Mouse (Mus musculus): ENCODE measurements around the gene Gm11568. TPM values are rescaled to one million over a fixed set of nuclear protein-coding genes. Genes with fewer than 3 reads are reported as not detected.
"Not testable (repeated sequence)": the region's sequence is repeated elsewhere in the genome, so short reads cannot be mapped to it uniquely, and the experiment has no call there.

The Gm11568 gene
- not detected in 2 replicates for polyA plus RNA-seq (2011; ENCODE audit: insufficient read depth, insufficient read length, low read depth, missing spikeins)

GRCm38 (mm10) chr11:99857617-99858016 lies at the start of gene Gm11568:
Gene Gm11568, plus strand, starts transcription at chr11:99857917.
- no peak within 1 kb of the TSS for H3K4me3 ChIP-seq (ENCODE audit: low read depth, low read length)
- no peaks in the 10 kb centered on the region for H3K36me3 ChIP-seq (ENCODE audit: control insufficient read depth, insufficient read depth, low read length, poor library complexity, severe bottlenecking)
- TF ChIP-seq POLR2A (IDR thresholded peaks at IDR 0.05; ENCODE audit: insufficient read depth, low read length), result no peak
- no peak for TF ChIP-seq EP300 (IDR thresholded peaks at IDR 0.05; ENCODE audit: insufficient read depth, low read depth, low read length)
- TF ChIP-seq CTCF (IDR thresholded peaks at IDR 0.05; ENCODE audit: low read depth, low read length), result no peak
- H3K27ac ChIP-seq (ENCODE audit: insufficient read depth, low read length), result no peak within 1 kb of the TSS
- no peak within 1 kb of the TSS for H3K9ac ChIP-seq (ENCODE audit: low read depth, poor library complexity, severe bottlenecking)
- H3K27me3 ChIP-seq (ENCODE audit: control insufficient read depth, insufficient read depth, low read length, poor library complexity, severe bottlenecking), result no peaks in the 10 kb centered on the region
- no peaks in the 10 kb centered on the region for H3K9me3 ChIP-seq (replicated peaks; ENCODE audit: control insufficient read depth, insufficient read depth, low read length, poor library complexity, severe bottlenecking)
- H3K4me1 ChIP-seq (ENCODE audit: control insufficient read depth, insufficient read depth, low read length), result no peaks in the 10 kb centered on the region

GRCm38 (mm10) chr11:99809792-99810191 lies 47.9 kb upstream of the Gm11568 start, which contains the start of gene Krtap4-13:
Gene Krtap4-13, minus strand, starts transcription at chr11:99809892.
- H3K9ac ChIP-seq (ENCODE audit: low read depth, poor library complexity, severe bottlenecking); H3K27me3 ChIP-seq (ENCODE audit: control insufficient read depth, insufficient read depth, low read length, poor library complexity, severe bottlenecking); H3K9me3 ChIP-seq (replicated peaks; ENCODE audit: control insufficient read depth, insufficient read depth, low read length, poor library complexity, severe bottlenecking); H3K4me3 ChIP-seq (ENCODE audit: low read depth, low read length); H3K36me3 ChIP-seq (ENCODE audit: control insufficient read depth, insufficient read depth, low read length, poor library complexity, severe bottlenecking); H3K4me1 ChIP-seq (ENCODE audit: control insufficient read depth, insufficient read depth, low read length); H3K27ac ChIP-seq (ENCODE audit: insufficient read depth, low read length): not testable (repeated sequence)

DNA sequence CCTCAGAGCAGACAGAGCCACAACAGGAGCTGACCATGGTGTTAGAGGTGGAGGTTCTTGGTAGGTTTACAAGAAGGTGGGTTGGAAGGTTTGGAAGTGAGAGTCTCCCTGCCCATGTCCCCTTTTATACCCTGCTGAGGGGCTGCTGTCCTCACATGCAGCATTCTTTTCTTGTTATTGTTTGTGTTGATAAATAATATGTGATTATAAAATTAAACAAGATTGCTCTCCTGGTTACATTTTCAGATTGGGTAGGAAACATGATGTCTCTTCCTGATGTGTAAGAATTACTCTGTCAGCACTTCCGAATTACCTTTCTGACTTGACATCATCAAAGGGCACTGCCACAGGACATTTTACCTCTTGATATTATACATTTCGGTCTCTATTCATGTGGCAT lies 42.2 kb upstream of the Gm11568 start, which contains the start of gene Gm11564:
Gene Gm11564, minus strand, starts transcription at position 101 of the 400 bp plus-strand sequence.
- not testable (repeated sequence) for H3K9me3 ChIP-seq (replicated peaks; ENCODE audit: control insufficient read depth, insufficient read depth, low read length, poor library complexity, severe bottlenecking); H3K9ac ChIP-seq (ENCODE audit: low read depth, poor library complexity, severe bottlenecking); H3K36me3 ChIP-seq (ENCODE audit: control insufficient read depth, insufficient read depth, low read length, poor library complexity, severe bottlenecking); H3K4me3 ChIP-seq (ENCODE audit: low read depth, low read length); H3K27ac ChIP-seq (ENCODE audit: insufficient read depth, low read length); H3K4me1 ChIP-seq (ENCODE audit: control insufficient read depth, insufficient read depth, low read length); H3K27me3 ChIP-seq (ENCODE audit: control insufficient read depth, insufficient read depth, low read length, poor library complexity, severe bottlenecking)

- no peaks in the 10 kb centered on the region for H3K27me3 ChIP-seq (ENCODE audit: control insufficient read depth, insufficient read depth, low read length, poor library complexity, severe bottlenecking)
- no peaks in the 10 kb centered on the region for H3K4me1 ChIP-seq (ENCODE audit: control insufficient read depth, insufficient read depth, low read length)
- H3K4me3 ChIP-seq (ENCODE audit: low read depth, low read length), result no peak within 1 kb of the TSS
- H3K27ac ChIP-seq (ENCODE audit: insufficient read depth, low read length), result no peak within 1 kb of the TSS
- H3K36me3 ChIP-seq (ENCODE audit: control insufficient read depth, insufficient read depth, low read length, poor library complexity, severe bottlenecking), result no peaks in the 10 kb centered on the region
- no peak within 1 kb of the TSS for H3K9ac ChIP-seq (ENCODE audit: low read depth, poor library complexity, severe bottlenecking)
- H3K9me3 ChIP-seq (replicated peaks; ENCODE audit: control insufficient read depth, insufficient read depth, low read length, poor library complexity, severe bottlenecking), result no peaks in the 10 kb centered on the region
- TF ChIP-seq EP300 (IDR thresholded peaks at IDR 0.05; ENCODE audit: insufficient read depth, low read depth, low read length) (no peak), POLR2A (IDR thresholded peaks at IDR 0.05; ENCODE audit: insufficient read depth, low read length) (no peak), CTCF (IDR thresholded peaks at IDR 0.05; ENCODE audit: low read depth, low read length) (no peak)
Measured at GRCm38 (mm10) chr11:99837966-99838365, 19.8 kb upstream of the Gm11568 start, which contains the start of gene 2300003K06Rik. Gene 2300003K06Rik, minus strand, starts transcription at chr11:99838066.

DNA sequence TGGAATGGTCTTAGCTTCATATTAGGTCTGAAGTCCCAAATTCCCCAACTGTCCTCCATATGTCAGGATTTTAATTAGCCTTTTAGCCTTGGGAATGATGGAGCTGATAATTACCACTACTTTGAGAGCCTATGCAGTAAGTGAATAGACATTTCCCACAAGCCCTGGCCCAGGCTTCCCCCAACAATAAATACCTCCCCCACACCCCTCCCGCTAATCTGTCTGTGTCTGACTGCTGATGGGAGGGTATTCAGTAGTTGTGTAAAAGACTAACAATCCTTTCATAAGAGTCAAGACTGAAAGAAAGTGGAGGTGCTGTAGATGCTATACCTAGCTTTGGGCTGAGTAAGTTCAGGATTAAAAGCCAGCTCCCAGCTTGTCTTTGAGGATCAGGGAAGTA lies 15.5 kb upstream of the Gm11568 start:
- Histone ChIP-seq H3K36me3 (ENCODE audit: control insufficient read depth, insufficient read depth, low read length, poor library complexity, severe bottlenecking) (no peaks in the 10 kb centered on the region), H3K27me3 (ENCODE audit: control insufficient read depth, insufficient read depth, low read length, poor library complexity, severe bottlenecking) (no peaks in the 10 kb centered on the region), H3K9ac (ENCODE audit: low read depth, poor library complexity, severe bottlenecking) (no peak overlapping the region), H3K27ac (ENCODE audit: insufficient read depth, low read length) (no peak overlapping the region), H3K9me3 (replicated peaks; ENCODE audit: control insufficient read depth, insufficient read depth, low read length, poor library complexity, severe bottlenecking) (no peaks in the 10 kb centered on the region), H3K4me1 (ENCODE audit: control insufficient read depth, insufficient read depth, low read length) (no peaks in the 10 kb centered on the region), H3K4me3 (ENCODE audit: low read depth, low read length) (no peak overlapping the region)
- TF ChIP-seq CTCF (IDR thresholded peaks at IDR 0.05; ENCODE audit: low read depth, low read length) (no peak), POLR2A (IDR thresholded peaks at IDR 0.05; ENCODE audit: insufficient read depth, low read length) (no peak), EP300 (IDR thresholded peaks at IDR 0.05; ENCODE audit: insufficient read depth, low read depth, low read length) (no peak)

- Histone ChIP-seq H3K27me3 (ENCODE audit: control insufficient read depth, insufficient read depth, low read length, poor library complexity, severe bottlenecking) (no peaks in the 10 kb centered on the region), H3K27ac (ENCODE audit: insufficient read depth, low read length) (no peak overlapping the region), H3K9me3 (replicated peaks; ENCODE audit: control insufficient read depth, insufficient read depth, low read length, poor library complexity, severe bottlenecking) (no peaks in the 10 kb centered on the region), H3K36me3 (ENCODE audit: control insufficient read depth, insufficient read depth, low read length, poor library complexity, severe bottlenecking) (no peaks in the 10 kb centered on the region), H3K9ac (ENCODE audit: low read depth, poor library complexity, severe bottlenecking) (no peak overlapping the region), H3K4me1 (ENCODE audit: control insufficient read depth, insufficient read depth, low read length) (no peaks in the 10 kb centered on the region), H3K4me3 (ENCODE audit: low read depth, low read length) (no peak overlapping the region)
- no peak for TF ChIP-seq CTCF (IDR thresholded peaks at IDR 0.05; ENCODE audit: low read depth, low read length)
- no peak for TF ChIP-seq EP300 (IDR thresholded peaks at IDR 0.05; ENCODE audit: insufficient read depth, low read depth, low read length)
- TF ChIP-seq POLR2A (IDR thresholded peaks at IDR 0.05; ENCODE audit: insufficient read depth, low read length), result no peak
Measured at GRCm38 (mm10) chr11:99846746-99847145, 11.0 kb upstream of the Gm11568 start.
